Mouse (Mus musculus) embryonic fibroblast, embryonic 13.5 days (primary cell): Measurements from ENCODE around the gene Tln2. TPM values are rescaled to one million over a fixed set of nuclear protein-coding genes. Genes with fewer than 3 reads are reported as not detected.

ENCODE experiments used
- H3K27ac ChIP-seq: 2 replicates; pipeline ENCODE4 v1.5.1; 2012; ENCODE audit warnings: low read length, control low read depth, inconsistent platforms; ENCODE audit not compliant: insufficient read depth
- H3K4me1 ChIP-seq: 2 replicates; pipeline ENCODE4 v1.6.1; 2011; ENCODE audit warnings: low read length; ENCODE audit not compliant: control insufficient read depth, insufficient read depth
- H3K4me3 ChIP-seq: 2 replicates; pipeline ENCODE4 v1.5.1; 2011; ENCODE audit warnings: mild to moderate bottlenecking, control low read depth, low read length; ENCODE audit not compliant: insufficient read depth
- CTCF ChIP-seq: IDR thresholded peaks from 2 replicates; pipeline ENCODE4 v1.5.1; 2011; ENCODE audit warnings: mild to moderate bottlenecking, control low read depth, low read length, moderate library complexity, borderline replicate concordance; ENCODE audit not compliant: insufficient read depth
- POLR2A ChIP-seq: IDR thresholded peaks from 2 replicates; pipeline ENCODE4 v1.6.1; 2011; ENCODE audit warnings: low read depth, mild to moderate bottlenecking, control low read depth, low read length, moderate library complexity
- polyA plus RNA-seq: library from polyadenylated mRNA; stranded (reverse); fragments of >200 nt; gene quantifications from 2 replicates; pipeline ENCODE4 v1.2.4, GENCODE M21; 2011; ENCODE audit warnings: low read depth; ENCODE audit not compliant: missing spikeins, insufficient read length

Gene Tln2
- polyA plus RNA-seq, 1 experiment: 33.4 TPM

DNA sequence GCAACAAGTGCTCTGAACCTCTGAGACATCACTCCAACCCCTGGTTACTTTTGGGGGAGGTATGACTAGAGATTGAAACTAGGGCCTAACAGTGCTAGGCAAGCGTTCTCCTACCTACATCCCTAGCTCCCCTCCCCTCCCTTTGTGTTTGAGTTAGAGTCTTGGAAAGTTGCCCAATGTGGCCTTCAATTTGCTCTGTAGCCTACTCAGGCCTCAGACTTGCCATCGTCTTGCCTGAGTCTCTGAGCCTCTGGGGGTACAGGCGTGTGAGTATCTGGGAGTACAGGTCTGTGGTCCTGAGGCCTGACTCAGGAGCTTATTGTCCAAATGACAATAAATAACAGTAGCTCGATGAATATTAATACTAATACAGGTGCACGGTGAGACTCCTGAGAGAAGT, 317.8 kb downstream of the Tln2 start:
- Histone ChIP-seq H3K27ac (no peak overlapping the region), H3K4me1 (no peaks in the 10 kb centered on the region), H3K4me3 (no peak overlapping the region)
- TF ChIP-seq CTCF: no peak
- TF ChIP-seq POLR2A: no peak

DNA sequence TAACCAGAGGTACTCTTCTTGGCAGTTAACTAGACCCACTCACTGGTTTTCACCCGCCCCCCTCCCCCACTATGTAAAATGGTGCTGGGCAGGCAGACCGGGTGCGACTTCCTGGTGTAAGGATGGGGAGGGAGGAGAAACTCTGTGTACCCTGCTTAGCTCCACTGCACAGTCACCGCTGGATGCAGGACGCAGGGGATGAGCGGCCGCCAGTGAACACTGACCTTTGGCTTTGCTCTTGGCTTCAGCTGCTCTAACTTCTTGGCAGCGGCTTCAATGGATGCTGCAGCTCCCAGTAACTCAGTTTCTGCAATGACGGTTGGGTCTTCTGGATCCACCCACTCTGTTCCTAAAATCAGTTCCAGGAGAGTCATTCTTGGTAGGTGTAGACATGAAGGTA, 319.0 kb downstream of the Tln2 start:
- no peak overlapping the region for H3K27ac ChIP-seq

GRCm38 (mm10) chr9:67236987-67237386, 322.5 kb downstream of the Tln2 start:
- TF ChIP-seq CTCF (no peak), POLR2A (no peak)
- Histone ChIP-seq H3K27ac (no peak overlapping the region), H3K4me3 (no peak overlapping the region), H3K4me1 (peaks cover 10% of the 10 kb centered on the region)

More for the DNA sequence above, 319.0 kb downstream of the Tln2 start:
- TF ChIP-seq POLR2A (no peak), CTCF (no peak)
- H3K4me1 ChIP-seq: peaks cover 2% of the 10 kb centered on the region; the same call in 1 of the 2 replicates
- no peak overlapping the region for H3K4me3 ChIP-seq

GRCm38 (mm10) chr9:67235441-67236217, 323.9 kb downstream of the Tln2 start:
- Histone ChIP-seq H3K4me3 (no peak overlapping the region), H3K27ac (peak overlapping the region; percentile 81), H3K4me1 (peaks cover 13% of the 10 kb centered on the region)
- no peak for TF ChIP-seq POLR2A
- TF ChIP-seq CTCF: no peak

GRCm38 (mm10) chr9:67229033-67229432, 330.5 kb downstream of the Tln2 start:
- H3K27ac ChIP-seq: peak overlapping the region; percentile 97

GRCm38 (mm10) chr9:67220388-67220787, 339.1 kb downstream of the Tln2 start:
- Histone ChIP-seq H3K4me3 (no peak overlapping the region), H3K27ac (no peak overlapping the region), H3K4me1 (peaks cover 11% of the 10 kb centered on the region; the same call in 1 of the 2 replicates)
- no peak for TF ChIP-seq POLR2A
- TF ChIP-seq CTCF: peak; percentile 24; the same call in 1 of the 2 replicates

More at GRCm38 (mm10) chr9:67229033-67229432, 330.5 kb downstream of the Tln2 start:
- H3K4me1 ChIP-seq: peaks cover 13% of the 10 kb centered on the region
- TF ChIP-seq CTCF (no peak), POLR2A (no peak)
- no peak overlapping the region for H3K4me3 ChIP-seq

GRCm38 (mm10) chr9:67218001-67218400, 341.5 kb downstream of the Tln2 start:
- H3K4me1 ChIP-seq: peaks cover 19% of the 10 kb centered on the region
- no peak for TF ChIP-seq POLR2A
- TF ChIP-seq CTCF: no peak
- H3K27ac ChIP-seq: no peak overlapping the region

GRCm38 (mm10) chr9:67214191-67214985, 345.1 kb downstream of the Tln2 start:
- TF ChIP-seq POLR2A (no peak), CTCF (no peak)
- Histone ChIP-seq H3K4me1 (peaks cover 19% of the 10 kb centered on the region), H3K4me3 (no peak overlapping the region), H3K27ac (peak overlapping the region; percentile 56)

More at GRCm38 (mm10) chr9:67218001-67218400, 341.5 kb downstream of the Tln2 start:
- H3K4me3 ChIP-seq: no peak overlapping the region

- TF ChIP-seq POLR2A: no peak
- TF ChIP-seq CTCF: peak; percentile 83
- peak overlapping the region; percentile 56; the same call in 1 of the 2 replicates for H3K27ac ChIP-seq
- no peak overlapping the region for H3K4me3 ChIP-seq
- peaks cover 25% of the 10 kb centered on the region for H3K4me1 ChIP-seq
Observed at GRCm38 (mm10) chr9:67213275-67213674, 346.2 kb downstream of the Tln2 start.
